Mouse (Mus musculus) intestine, postnatal 0 days (tissue): Measurements from ENCODE around the gene Lrig1. TPM values are rescaled to one million over a fixed set of nuclear protein-coding genes. Genes with fewer than 3 reads are reported as not detected.
"Not testable (repeated sequence)": the region's sequence is repeated elsewhere in the genome, so short reads cannot be mapped to it uniquely, and the experiment has no call there.

Source experiments
- ATAC-seq: fragments of 200-750 bp; cut with Nextera tagmentation; 2 replicates; pipeline ENCODE4 v1.8.0; 2017; ENCODE audit warnings: mild to moderate bottlenecking, moderate TSS enrichment, moderate library complexity
- H3K27ac ChIP-seq: fragments of 300-500 bp; sonication (generic); 2 replicates; pipeline ENCODE4 v1.5.1; 2014; ENCODE audit warnings: mild to moderate bottlenecking, low read depth, low read length, moderate library complexity
- H3K27me3 ChIP-seq: fragments of 300-500 bp; sonication (generic); replicated peaks from 2 replicates; pipeline ENCODE4 v1.6.1; 2014; ENCODE audit warnings: low read length, mixed read lengths; ENCODE audit not compliant: control insufficient read depth, insufficient read depth
- H3K36me3 ChIP-seq: fragments of 300-500 bp; sonication (generic); 2 replicates; pipeline ENCODE4 v1.6.1; 2014; ENCODE audit warnings: mild to moderate bottlenecking, moderate library complexity; ENCODE audit not compliant: control insufficient read depth, insufficient read depth
- H3K4me1 ChIP-seq: fragments of 300-500 bp; sonication (generic); replicated peaks from 2 replicates; pipeline ENCODE4 v1.6.1; 2014; ENCODE audit warnings: antibody characterized with exemption, low read length, mixed read lengths; ENCODE audit not compliant: control insufficient read depth, insufficient read depth
- H3K4me2 ChIP-seq: fragments of 300-500 bp; sonication (generic); replicated peaks from 2 replicates; pipeline ENCODE4 v1.6.1; 2014; ENCODE audit warnings: low read depth, mild to moderate bottlenecking, moderate library complexity
- H3K4me3 ChIP-seq: fragments of 300-500 bp; sonication (generic); 2 replicates; pipeline ENCODE4 v1.5.1; 2014; ENCODE audit warnings: low read depth, low read length
- H3K9ac ChIP-seq: fragments of 300-500 bp; sonication (generic); 2 replicates; pipeline ENCODE4 v1.6.1; 2014; ENCODE audit warnings: mild to moderate bottlenecking, low read depth, low read length
- H3K9me3 ChIP-seq: fragments of 300-500 bp; sonication (generic); 2 replicates; pipeline ENCODE4 v1.6.1; 2016; ENCODE audit warnings: mixed run types; ENCODE audit not compliant: control insufficient read depth
- CTCF ChIP-seq: sonication (generic); IDR thresholded peaks from 2 replicates; pipeline ENCODE4 v1.5.1; 2016; ENCODE audit warnings: low read depth, mild to moderate bottlenecking, control low read depth, antibody characterized with exemption, moderate library complexity
- WGBS: fragments of 180-500 bp; shearing (Covaris S2); extraction: QIAGEN DNeasy Blood & Tissue Kit; methylation state at CpG from one replicate; pipeline ENCODE4 v1.1.7; 2014; 5-methylcytosine and 5-hydroxymethylcytosine counted together
- microRNA-seq: library from miRNA; unstranded; fragments of <30 nt; microRNA quantifications from one replicate; pipeline ENCODE4, GENCODE M21; 2016
- polyA plus RNA-seq: library from polyadenylated mRNA; unstranded; fragments of >200 nt; fragmentation: Nextera tagmentation; extraction: Ambion mirVana; gene quantifications from 2 replicates; pipeline ENCODE4 v1.2.1, GENCODE M21; 2015

Lrig1 gene
- polyA plus RNA-seq, 1 experiment from 2014 or later, result 13.4 TPM

GRCm38 (mm10) chr6:94568040-94568439 is 131.9 kb downstream of the Lrig1 start:
- H3K4me1 ChIP-seq, result no peaks in the 10 kb centered on the region
- no peak for TF ChIP-seq CTCF
- no peaks in the 10 kb centered on the region for H3K9me3 ChIP-seq
- H3K4me3 ChIP-seq, result no peak overlapping the region
- H3K9ac ChIP-seq, result no peak overlapping the region
- H3K27ac ChIP-seq, result no peak overlapping the region
- no peak for ATAC-seq
- WGBS, result 96% methylated on average over 2 of the region's 2 CpGs
- H3K27me3 ChIP-seq, result no peaks in the 10 kb centered on the region
- H3K36me3 ChIP-seq, result no peaks in the 10 kb centered on the region
- H3K4me2 ChIP-seq, result no peak overlapping the region

- TF ChIP-seq CTCF, result no peak
Measured at GRCm38 (mm10) chr6:94565766-94566165, 134.2 kb downstream of the Lrig1 start.

GRCm38 (mm10) chr6:94563203-94563940 is 136.6 kb downstream of the Lrig1 start:
- WGBS, result 38% methylated on average over 8 of the region's 8 CpGs

More at GRCm38 (mm10) chr6:94565766-94566165, 134.2 kb downstream of the Lrig1 start:
- Histone ChIP-seq H3K4me2 (no peak overlapping the region), H3K4me1 (no peaks in the 10 kb centered on the region), H3K4me3 (no peak overlapping the region), H3K36me3 (no peaks in the 10 kb centered on the region), H3K27me3 (no peaks in the 10 kb centered on the region), H3K27ac (no peak overlapping the region), H3K9me3 (no peaks in the 10 kb centered on the region), H3K9ac (no peak overlapping the region)
- ATAC-seq, result no peak
- 94% methylated on average over 2 of the region's 2 CpGs for WGBS

GRCm38 (mm10) chr6:94561346-94561745 is 138.6 kb downstream of the Lrig1 start:
- 62% methylated on average over 1 of the region's 1 CpGs for WGBS

More at GRCm38 (mm10) chr6:94563203-94563940, 136.6 kb downstream of the Lrig1 start:
- H3K4me1 ChIP-seq, result no peaks in the 10 kb centered on the region
- no peak overlapping the region for H3K27ac ChIP-seq
- TF ChIP-seq CTCF, result peak; percentile 68
- no peaks in the 10 kb centered on the region for H3K36me3 ChIP-seq
- no peaks in the 10 kb centered on the region for H3K27me3 ChIP-seq
- H3K4me3 ChIP-seq, result no peak overlapping the region
- H3K9me3 ChIP-seq, result no peaks in the 10 kb centered on the region
- no peak for ATAC-seq
- peak overlapping the region; percentile 25; the same call in 1 of the 2 replicates for H3K4me2 ChIP-seq
- H3K9ac ChIP-seq, result no peak overlapping the region

GRCm38 (mm10) chr6:94560896-94561295 is 139.1 kb downstream of the Lrig1 start:
- ATAC-seq, result no peak
- no peak overlapping the region for H3K4me2 ChIP-seq
- H3K27ac ChIP-seq, result no peak overlapping the region
- no peaks in the 10 kb centered on the region for H3K9me3 ChIP-seq
- no peak overlapping the region for H3K4me3 ChIP-seq
- TF ChIP-seq CTCF, result no peak
- 81% methylated on average over 1 of the region's 1 CpGs for WGBS
- no peaks in the 10 kb centered on the region for H3K36me3 ChIP-seq
- no peaks in the 10 kb centered on the region for H3K4me1 ChIP-seq
- H3K9ac ChIP-seq, result no peak overlapping the region
- H3K27me3 ChIP-seq, result no peaks in the 10 kb centered on the region

More at GRCm38 (mm10) chr6:94561346-94561745, 138.6 kb downstream of the Lrig1 start:
- TF ChIP-seq CTCF, result no peak
- no peaks in the 10 kb centered on the region for H3K27me3 ChIP-seq
- no peak overlapping the region for H3K4me3 ChIP-seq
- no peaks in the 10 kb centered on the region for H3K36me3 ChIP-seq
- no peaks in the 10 kb centered on the region for H3K9me3 ChIP-seq
- ATAC-seq, result no peak
- H3K27ac ChIP-seq, result no peak overlapping the region
- no peak overlapping the region for H3K9ac ChIP-seq
- H3K4me2 ChIP-seq, result no peak overlapping the region
- H3K4me1 ChIP-seq, result no peaks in the 10 kb centered on the region

GRCm38 (mm10) chr6:94558603-94559002 is 141.4 kb downstream of the Lrig1 start:
- not testable (repeated sequence) for H3K9me3 ChIP-seq, H3K4me2 ChIP-seq, H3K4me1 ChIP-seq, H3K36me3 ChIP-seq, H3K9ac ChIP-seq, H3K27ac ChIP-seq, ATAC-seq, H3K4me3 ChIP-seq, H3K27me3 ChIP-seq
- 84% methylated on average over 1 of the region's 1 CpGs for WGBS

Small RNA genes within 50 kb of the gene (microRNA-seq; reads per million reads assigned to microRNA genes)
- gene Mir7041, result not detected

Other genes with a start within 250 kb of the Lrig1 start
- gene Slc25a26, start 199.8 kb downstream of the Lrig1 start, polyA plus RNA-seq, result 6.1 and 7.7 TPM in 2 replicates